Mouse (Mus musculus) heart, embryonic 13.5 days (tissue): Measurements from ENCODE around the gene Zc3h12b. TPM values are rescaled to one million over a fixed set of nuclear protein-coding genes. Genes with fewer than 3 reads are reported as not detected.
A peak's percentile ranks its signal among the peaks of the same experiment; 100 is the strongest.

Experiments
- ATAC-seq: fragments of 200-750 bp; cut with Nextera tagmentation; 2 replicates; pipeline ENCODE4 v1.8.0; 2017; ENCODE audit warnings: moderate TSS enrichment; ENCODE audit not compliant: insufficient number of reproducible peaks, low FRiP score, low TSS enrichment; ENCODE audit errors: extremely low read depth
- H3K27ac ChIP-seq: fragments of 300-500 bp; sonication (generic); replicated peaks from 2 replicates; pipeline ENCODE4 v1.5.1; 2015; ENCODE audit warnings: moderate library complexity, mild to moderate bottlenecking, inconsistent platforms
- H3K27me3 ChIP-seq: fragments of 300-500 bp; sonication (generic); replicated peaks from 2 replicates; pipeline ENCODE4 v1.6.1; 2015; ENCODE audit warnings: mild to moderate bottlenecking, inconsistent platforms
- H3K36me3 ChIP-seq: fragments of 300-500 bp; sonication (generic); 2 replicates; pipeline ENCODE4 v1.6.1; 2015; ENCODE audit warnings: mild to moderate bottlenecking, inconsistent platforms
- H3K4me1 ChIP-seq: fragments of 300-500 bp; sonication (generic); 2 replicates; pipeline ENCODE4 v1.6.1; 2015; ENCODE audit warnings: inconsistent platforms
- H3K4me2 ChIP-seq: fragments of 300-500 bp; sonication (generic); 2 replicates; pipeline ENCODE4 v1.6.1; 2015; ENCODE audit warnings: inconsistent platforms, mild to moderate bottlenecking, moderate library complexity
- H3K4me3 ChIP-seq: fragments of 300-500 bp; sonication (generic); 2 replicates; pipeline ENCODE4 v1.5.1; 2015; ENCODE audit warnings: moderate library complexity, mild to moderate bottlenecking, inconsistent platforms
- H3K9ac ChIP-seq: fragments of 300-500 bp; sonication (generic); 2 replicates; pipeline ENCODE4 v1.6.1; 2015; ENCODE audit warnings: inconsistent platforms, mild to moderate bottlenecking, moderate library complexity
- H3K9me3 ChIP-seq: fragments of 300-500 bp; sonication (generic); 2 replicates; pipeline ENCODE4 v1.6.1; 2016; ENCODE audit warnings: inconsistent platforms
- WGBS: fragments of 180-500 bp; shearing (Covaris S2); methylation state at CpG from one replicate; pipeline ENCODE4 v1.1.7; 2015; ENCODE audit warnings: mixed read lengths; 5-methylcytosine and 5-hydroxymethylcytosine counted together
- polyA plus RNA-seq: library from polyadenylated mRNA; unstranded; fragments of >200 nt; fragmentation: Nextera tagmentation; extraction: Ambion mirVana; gene quantifications from 2 replicates; pipeline ENCODE4 v1.2.1, GENCODE M21; 2015

The Zc3h12b gene
- polyA plus RNA-seq, result 1.6 and 1.7 TPM in 2 replicates

DNA sequence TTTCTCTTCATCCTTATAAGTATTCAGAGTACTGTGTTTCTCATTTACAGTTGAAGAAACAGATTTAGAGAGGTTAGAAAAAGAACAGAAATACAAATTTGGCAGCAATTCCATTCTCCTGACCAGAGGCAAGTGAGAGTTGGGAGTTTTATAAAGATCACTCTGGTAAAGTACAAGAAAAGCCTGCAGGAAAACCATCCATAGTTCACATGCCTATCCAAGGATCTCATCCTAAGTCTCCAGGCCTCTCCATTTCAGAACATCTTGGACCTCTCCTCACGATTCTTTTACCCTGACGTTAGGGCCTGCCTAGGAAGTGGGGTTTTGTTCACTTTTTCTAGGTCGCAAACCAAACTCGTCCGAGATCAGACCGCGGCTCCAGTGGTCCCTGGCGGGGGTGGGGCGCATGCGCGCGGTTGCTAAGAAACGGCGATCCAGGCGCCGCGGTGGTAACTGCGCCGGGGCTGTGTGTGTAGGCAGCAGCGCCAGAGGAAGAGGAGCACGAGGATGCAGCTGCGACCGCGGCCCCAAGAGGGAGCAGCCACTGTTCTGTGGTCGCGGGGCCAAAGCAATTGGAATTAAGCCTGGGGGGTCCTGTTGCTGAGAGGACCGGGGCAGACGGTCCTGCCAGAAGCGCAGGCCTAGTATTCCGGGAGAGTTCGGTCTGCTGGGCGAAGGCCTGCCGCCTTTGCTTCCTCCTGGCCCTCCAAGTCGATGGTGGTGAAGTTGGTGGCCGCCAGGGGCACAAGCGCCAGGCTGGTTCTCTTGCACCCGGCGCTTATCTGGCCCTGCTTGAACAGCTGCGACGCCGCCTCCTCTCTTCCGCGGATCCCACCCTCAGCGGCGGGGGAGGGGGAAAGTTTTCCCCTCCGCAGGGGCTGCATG, at the start of gene Zc3h12b:
TSS of gene Zc3h12b (plus strand) at position 452 of the 885 bp plus-strand sequence.
- H3K9me3 ChIP-seq, result no peaks in the 10 kb centered on the region
- ATAC-seq, result peak; percentile 71
- H3K27me3 ChIP-seq, result no peaks in the 10 kb centered on the region
- peak within 1 kb of the TSS; percentile 60 for H3K4me3 ChIP-seq
- H3K4me1 ChIP-seq, result no peaks in the 10 kb centered on the region
- H3K4me2 ChIP-seq, result peak within 1 kb of the TSS; percentile 67
- WGBS, result 7% methylated on average over 42 of the region's 46 CpGs
- H3K9ac ChIP-seq, result peak within 1 kb of the TSS; percentile 72
- peak within 1 kb of the TSS; percentile 75 for H3K27ac ChIP-seq
- no peaks in the 10 kb centered on the region for H3K36me3 ChIP-seq

DNA sequence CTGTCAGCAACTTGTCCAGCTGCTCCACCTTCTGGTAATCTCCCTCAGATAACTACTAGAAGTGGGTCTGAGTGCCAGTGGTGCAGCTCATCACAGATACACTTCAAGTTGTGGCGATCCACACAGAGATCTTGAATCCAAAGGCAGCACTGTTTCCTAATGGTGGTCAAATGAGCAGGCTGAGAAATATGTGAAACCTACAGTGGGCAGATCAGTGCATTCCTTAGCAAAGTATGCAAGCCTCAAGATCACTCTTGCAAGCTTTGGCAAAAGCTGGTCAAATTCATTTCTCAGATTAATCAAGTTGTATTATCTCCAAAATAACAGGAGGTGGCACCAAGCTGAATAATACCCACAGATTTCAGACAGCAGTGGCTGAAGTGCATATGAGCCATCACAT, 29.3 kb upstream of the Zc3h12b start:
- Histone ChIP-seq H3K4me2 (no peak overlapping the region), H3K27me3 (no peaks in the 10 kb centered on the region), H3K36me3 (no peaks in the 10 kb centered on the region), H3K9me3 (no peaks in the 10 kb centered on the region), H3K9ac (no peak overlapping the region), H3K27ac (no peak overlapping the region), H3K4me3 (no peak overlapping the region), H3K4me1 (no peaks in the 10 kb centered on the region)
- 38% methylated on average over 1 of the region's 1 CpGs for WGBS
- no peak for ATAC-seq

DNA sequence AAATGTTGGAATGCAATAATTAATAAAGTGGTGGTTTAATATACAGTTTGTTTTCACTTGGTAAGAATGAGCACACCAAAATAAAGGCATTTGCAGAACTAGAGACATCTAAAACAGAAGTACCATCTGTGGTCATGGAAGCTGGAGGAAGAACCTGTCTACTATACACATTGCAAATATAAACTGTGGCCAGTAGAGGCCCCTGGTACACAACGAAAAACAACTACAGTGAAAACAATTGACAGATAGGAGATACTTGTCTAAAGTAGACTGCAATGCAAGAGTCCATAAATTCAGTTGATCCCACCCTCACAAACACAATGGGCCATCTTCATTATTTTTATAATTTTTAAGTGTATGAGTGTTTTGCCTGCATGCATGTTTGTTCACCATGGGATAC, 24.4 kb upstream of the Zc3h12b start:
- Histone ChIP-seq H3K9ac (no peak overlapping the region), H3K4me3 (no peak overlapping the region), H3K4me1 (no peaks in the 10 kb centered on the region), H3K9me3 (no peaks in the 10 kb centered on the region), H3K27ac (no peak overlapping the region), H3K36me3 (no peaks in the 10 kb centered on the region), H3K27me3 (no peaks in the 10 kb centered on the region), H3K4me2 (no peak overlapping the region)
- 35% methylated on average over 1 of the region's 1 CpGs for WGBS
- ATAC-seq, result no peak

DNA sequence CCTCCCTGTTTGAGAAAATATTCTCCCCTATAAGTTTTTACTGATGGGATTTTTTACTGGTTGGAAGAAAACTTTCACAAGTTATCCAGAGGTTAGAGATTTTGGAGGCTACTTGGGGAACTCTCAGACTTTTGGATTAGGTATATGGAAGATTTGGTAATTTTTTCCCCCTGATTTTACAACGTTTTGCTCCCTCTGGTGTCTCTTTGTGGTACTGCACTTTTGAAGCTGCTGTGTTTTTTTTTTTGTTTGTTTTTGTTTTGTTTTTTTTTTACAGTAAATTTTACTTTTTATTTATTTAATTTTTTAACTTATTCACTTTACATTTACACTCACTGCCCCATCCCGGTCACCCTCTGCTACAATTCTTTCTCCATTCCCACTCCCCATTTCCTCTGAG, 26.8 kb downstream of the Zc3h12b start:
- H3K4me3 ChIP-seq, result no peak overlapping the region
- H3K4me2 ChIP-seq, result no peak overlapping the region
- no peak for ATAC-seq
- WGBS, result 33% methylated on average over 2 of the region's 2 CpGs
- H3K4me1 ChIP-seq, result no peaks in the 10 kb centered on the region
- no peak overlapping the region for H3K27ac ChIP-seq
- no peaks in the 10 kb centered on the region for H3K36me3 ChIP-seq
- H3K9ac ChIP-seq, result no peak overlapping the region
- H3K9me3 ChIP-seq, result no peaks in the 10 kb centered on the region; the same call in 1 of the 2 replicates
- no peaks in the 10 kb centered on the region for H3K27me3 ChIP-seq

DNA sequence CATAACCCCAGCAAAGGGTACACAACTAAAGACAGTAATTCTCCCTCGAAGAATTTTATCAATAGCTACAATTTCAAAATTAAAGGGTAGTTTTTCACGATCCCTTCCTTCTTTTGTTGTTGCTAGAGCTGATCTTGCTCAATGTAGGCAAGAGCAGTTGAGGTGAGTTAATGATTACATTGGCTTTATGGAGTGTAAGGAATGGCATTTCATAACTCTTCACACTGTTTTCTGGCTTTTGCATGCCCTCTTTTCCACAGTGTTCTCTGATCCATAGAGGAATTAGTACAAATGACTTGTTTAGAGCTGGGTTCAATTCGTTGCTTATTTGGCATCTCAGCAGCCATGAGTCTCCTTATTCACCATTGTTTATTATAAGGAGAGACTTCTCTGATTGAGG, 84.4 kb downstream of the Zc3h12b start:
- Histone ChIP-seq H3K4me1 (no peaks in the 10 kb centered on the region), H3K36me3 (no peaks in the 10 kb centered on the region), H3K27me3 (no peaks in the 10 kb centered on the region), H3K9me3 (no peaks in the 10 kb centered on the region), H3K9ac (no peak overlapping the region), H3K4me2 (no peak overlapping the region), H3K4me3 (no peak overlapping the region), H3K27ac (no peak overlapping the region)
- no peak for ATAC-seq
- 76% methylated on average over 3 of the region's 3 CpGs for WGBS

DNA sequence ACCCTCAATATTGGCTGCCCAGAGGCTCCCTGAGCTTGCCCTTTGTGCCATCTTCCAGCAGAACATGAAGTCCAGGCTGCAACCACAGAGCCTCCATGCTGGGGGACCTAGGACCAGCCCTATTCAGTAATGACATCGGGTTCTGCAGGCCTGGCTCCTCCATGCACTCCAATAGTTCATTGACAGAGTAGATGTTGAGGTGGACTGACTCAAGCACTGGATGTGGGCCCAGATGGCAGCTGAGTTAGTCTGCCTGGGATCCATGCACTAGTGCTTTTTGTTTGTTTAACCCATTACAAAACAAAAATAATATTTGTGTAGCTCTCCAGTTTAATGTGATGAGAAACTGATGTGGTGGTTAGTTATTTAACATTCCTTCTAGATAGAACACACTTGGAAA, 90.3 kb downstream of the Zc3h12b start:
- H3K9ac ChIP-seq, result no peak overlapping the region
- no peak overlapping the region for H3K4me3 ChIP-seq
- ATAC-seq, result no peak
- 58% methylated on average over 1 of the region's 1 CpGs for WGBS
- no peaks in the 10 kb centered on the region for H3K27me3 ChIP-seq
- no peaks in the 10 kb centered on the region for H3K9me3 ChIP-seq
- no peaks in the 10 kb centered on the region for H3K4me1 ChIP-seq
- H3K36me3 ChIP-seq, result no peaks in the 10 kb centered on the region
- H3K27ac ChIP-seq, result no peak overlapping the region
- no peak overlapping the region for H3K4me2 ChIP-seq

DNA sequence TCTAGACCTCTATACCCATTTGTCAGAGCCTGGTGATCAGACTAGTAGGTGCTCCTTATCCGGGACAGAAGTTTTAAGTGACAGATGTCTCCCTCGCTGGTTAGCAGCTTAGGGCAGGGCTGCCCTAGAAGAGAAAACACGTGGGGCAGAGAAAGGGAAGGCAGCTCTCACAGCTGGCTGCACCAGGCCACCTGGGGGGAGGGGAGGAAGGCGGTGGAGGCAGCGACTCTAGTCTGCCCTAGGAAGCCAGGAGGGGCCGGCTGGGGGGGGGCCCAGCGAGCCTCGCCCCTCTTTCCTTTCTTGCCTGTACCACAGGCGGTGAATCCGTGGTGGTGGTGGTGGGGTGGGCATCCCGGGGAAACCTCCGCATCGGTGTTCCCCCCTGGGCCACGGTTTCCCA, 141.3 kb downstream of the Zc3h12b start:
- no peak overlapping the region for H3K27ac ChIP-seq
- H3K27me3 ChIP-seq, result no peaks in the 10 kb centered on the region
- no peaks in the 10 kb centered on the region for H3K36me3 ChIP-seq
- no peak overlapping the region for H3K9ac ChIP-seq
- H3K4me2 ChIP-seq, result no peak overlapping the region
- H3K4me3 ChIP-seq, result no peak overlapping the region
- H3K9me3 ChIP-seq, result no peaks in the 10 kb centered on the region; the same call in 1 of the 2 replicates
- 53% methylated on average over 10 of the region's 14 CpGs for whole genome bisulfite sequencing
- no peak for ATAC-seq
- no peaks in the 10 kb centered on the region for H3K4me1 ChIP-seq

DNA sequence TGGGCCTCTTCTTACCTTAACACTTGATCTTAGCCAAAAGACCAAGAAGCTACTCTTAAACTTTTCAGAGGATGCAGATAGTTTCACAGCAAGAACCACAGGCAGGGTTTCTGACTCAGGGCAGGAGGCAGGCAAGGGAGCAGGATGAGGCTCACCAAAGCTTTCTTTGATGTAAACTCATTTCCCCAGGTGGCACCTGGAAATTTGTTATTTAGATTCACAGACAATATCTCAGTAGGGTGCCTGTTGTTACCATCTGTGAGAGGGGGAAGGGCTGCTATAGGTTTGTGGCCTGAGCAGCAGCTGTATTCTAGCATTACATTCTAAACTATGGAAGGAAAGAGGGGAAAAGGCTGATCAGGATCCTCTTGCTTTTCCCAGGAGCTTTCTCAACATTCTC, 169.6 kb downstream of the Zc3h12b start:
- no peak overlapping the region for H3K4me2 ChIP-seq
- H3K4me1 ChIP-seq, result no peaks in the 10 kb centered on the region
- no peak overlapping the region for H3K9ac ChIP-seq
- H3K36me3 ChIP-seq, result no peaks in the 10 kb centered on the region
- H3K27me3 ChIP-seq, result no peaks in the 10 kb centered on the region
- no peaks in the 10 kb centered on the region for H3K9me3 ChIP-seq
- ATAC-seq, result no peak
- no peak overlapping the region for H3K4me3 ChIP-seq
- H3K27ac ChIP-seq, result no peak overlapping the region

DNA sequence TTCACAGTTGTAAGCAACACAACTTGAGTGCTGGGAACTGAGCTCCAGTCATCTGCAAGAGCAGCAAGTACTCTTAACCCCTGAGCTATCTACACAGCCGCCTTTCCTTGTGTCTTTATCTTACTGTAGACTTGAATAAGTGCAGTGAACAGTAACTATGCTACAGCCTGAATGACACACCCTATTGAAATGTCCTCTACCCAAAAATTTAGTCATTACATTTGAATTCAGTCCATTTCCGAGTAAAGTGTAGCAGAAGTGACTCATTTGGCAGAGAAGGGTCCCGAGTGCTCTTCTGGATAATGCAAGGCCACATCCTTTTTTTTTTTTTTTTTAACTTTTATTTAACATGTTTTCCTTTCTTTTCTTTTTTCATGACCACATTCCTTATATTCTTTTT, 191.2 kb downstream of the Zc3h12b start:
- H3K9ac ChIP-seq, result no peak overlapping the region
- H3K4me2 ChIP-seq, result no peak overlapping the region
- H3K9me3 ChIP-seq, result no peaks in the 10 kb centered on the region
- no peaks in the 10 kb centered on the region for H3K36me3 ChIP-seq
- no peak for ATAC-seq
- WGBS, result 55% methylated on average over 3 of the region's 3 CpGs
- no peak overlapping the region for H3K4me3 ChIP-seq
- no peaks in the 10 kb centered on the region for H3K27me3 ChIP-seq
- H3K27ac ChIP-seq, result no peak overlapping the region
- no peaks in the 10 kb centered on the region for H3K4me1 ChIP-seq

DNA sequence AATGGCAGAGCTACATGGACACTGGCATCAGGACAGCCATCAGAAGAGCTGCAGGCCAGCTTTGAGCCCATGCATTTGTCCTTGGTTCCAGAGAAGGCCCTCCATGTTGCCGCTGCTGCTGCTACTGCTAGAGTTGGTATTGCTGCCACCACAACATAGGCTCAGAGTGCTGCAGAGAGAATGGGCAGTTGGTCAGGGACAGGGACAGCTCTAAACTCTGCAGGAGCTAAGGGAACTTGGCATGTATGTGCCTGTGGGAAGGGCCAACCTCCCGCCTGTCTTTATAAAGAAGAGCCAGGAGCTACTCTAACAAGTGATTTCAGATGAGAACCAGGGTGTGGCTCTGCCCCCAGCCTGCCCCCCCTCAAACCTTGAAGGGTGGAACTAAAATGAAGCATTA, 224.0 kb downstream of the Zc3h12b start:
- WGBS, result 85% methylated on average over 2 of the region's 2 CpGs
- H3K27ac ChIP-seq, result no peak overlapping the region
- no peak overlapping the region for H3K4me3 ChIP-seq
- H3K9ac ChIP-seq, result no peak overlapping the region
- peaks cover 60% of the 10 kb centered on the region for H3K36me3 ChIP-seq
- H3K9me3 ChIP-seq, result no peaks in the 10 kb centered on the region
- no peak for ATAC-seq
- H3K4me1 ChIP-seq, result no peaks in the 10 kb centered on the region
- no peak overlapping the region for H3K4me2 ChIP-seq
- H3K27me3 ChIP-seq, result no peaks in the 10 kb centered on the region

DNA sequence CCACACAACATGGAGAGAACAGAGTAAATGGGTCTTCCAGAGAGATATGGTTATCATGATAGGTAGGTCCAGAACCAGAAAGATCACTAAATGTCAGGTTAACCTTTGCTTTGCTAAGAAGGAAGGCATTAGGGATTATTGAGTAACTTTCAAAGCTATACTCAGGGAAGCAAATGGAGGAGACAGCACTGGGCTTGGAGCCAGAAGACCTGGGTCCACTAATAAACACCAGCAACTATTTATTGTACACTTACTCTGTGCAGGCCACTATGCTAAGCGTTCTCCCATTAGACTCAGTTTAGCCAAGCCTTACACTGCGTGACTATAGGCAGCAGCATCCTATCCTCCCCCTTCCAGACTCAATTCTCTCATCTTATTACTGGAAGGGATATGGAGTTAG, 234.0 kb downstream of the Zc3h12b start:
- WGBS, result 85% methylated on average over 2 of the region's 2 CpGs
- Histone ChIP-seq H3K4me1 (no peaks in the 10 kb centered on the region), H3K27ac (no peak overlapping the region), H3K4me2 (no peak overlapping the region), H3K4me3 (no peak overlapping the region), H3K9ac (no peak overlapping the region), H3K27me3 (no peaks in the 10 kb centered on the region), H3K36me3 (peaks cover 55% of the 10 kb centered on the region), H3K9me3 (no peaks in the 10 kb centered on the region)
- no peak for ATAC-seq

DNA sequence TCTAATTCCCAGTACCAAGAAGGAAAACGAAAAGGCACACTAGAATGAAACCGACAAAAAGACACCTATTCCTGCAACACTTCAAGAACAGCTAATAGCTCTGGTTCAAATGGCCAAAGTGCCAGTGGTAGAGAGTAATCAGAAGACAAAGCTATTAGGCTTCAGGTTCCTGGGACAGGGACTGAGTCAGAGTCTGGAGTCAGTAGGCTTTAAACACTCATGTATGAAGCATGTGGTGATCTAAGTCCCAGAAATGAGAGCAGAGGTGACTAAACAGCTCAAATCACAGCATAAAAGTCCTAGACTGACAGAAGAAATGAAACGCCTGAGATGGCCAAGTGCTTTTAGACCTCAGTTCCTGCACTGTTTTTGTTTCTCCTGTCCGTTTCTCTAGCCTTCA, 236.7 kb downstream of the Zc3h12b start:
- H3K36me3 ChIP-seq, result peaks cover 68% of the 10 kb centered on the region

More for the DNA sequence above, 236.7 kb downstream of the Zc3h12b start:
- no peak for ATAC-seq
- no peak overlapping the region for H3K4me2 ChIP-seq
- no peak overlapping the region for H3K4me3 ChIP-seq
- 69% methylated on average over 4 of the region's 4 CpGs for WGBS
- no peak overlapping the region for H3K27ac ChIP-seq
- no peaks in the 10 kb centered on the region for H3K27me3 ChIP-seq
- no peaks in the 10 kb centered on the region for H3K4me1 ChIP-seq
- H3K9ac ChIP-seq, result no peak overlapping the region
- H3K9me3 ChIP-seq, result no peaks in the 10 kb centered on the region
